Mouse (Mus musculus): ENCODE data around the gene Rerg.

- TF ChIP-seq CTCF (IDR thresholded peaks at IDR 0.05; ENCODE audit: insufficient read depth, low read depth, low read length), result no peak
- TF ChIP-seq POLR2A (IDR thresholded peaks at IDR 0.05; ENCODE audit: insufficient read depth, low read depth, low read length), result no peak
Observed at GRCm38 (mm10) chr6:137024541-137024940, 145.8 kb downstream of the Rerg start.
